Mouse (Mus musculus): ENCODE data around the gene Tgoln1. TPM values are rescaled to one million over a fixed set of nuclear protein-coding genes. Genes with fewer than 3 reads are reported as not detected.

Gene Tgoln1
- total RNA-seq, 1 experiment from 2014 or later: 142 TPM

Other genes with a start within 250 kb of the Tgoln1 start
- gene Vamp5, start 236.5 kb downstream of the Tgoln1 start, total RNA-seq (2021): 33.9 and 40.5 TPM in 2 replicates
- gene Vamp8, start 226.3 kb downstream of the Tgoln1 start, total RNA-seq (2021): 104 and 113 TPM in 2 replicates
- gene Ggcx, start 202.7 kb downstream of the Tgoln1 start, total RNA-seq (2021): 38.0 and 50.4 TPM in 2 replicates
- 257 TPM in 2 replicates for gene Mat2a, start 177.4 kb downstream of the Tgoln1 start, total RNA-seq (2021)
- gene Sh2d6, start 95.3 kb downstream of the Tgoln1 start, total RNA-seq (2021): 0.49 and 0.52 TPM in 2 replicates
- gene Capg, start 72.6 kb downstream of the Tgoln1 start, total RNA-seq (2021): 28.8 and 38.2 TPM in 2 replicates
- gene Elmod3, start 18.6 kb downstream of the Tgoln1 start, total RNA-seq (2021): 16.2 and 21.7 TPM in 2 replicates
- gene Retsat, start 18.5 kb downstream of the Tgoln1 start, total RNA-seq (2021): 362 and 390 TPM in 2 replicates
- 18.2 and 21.4 TPM in 2 replicates for gene Tcf7l1, start 172.3 kb upstream of the Tgoln1 start, total RNA-seq (2021)

Data from adrenal gland, postnatal 14 days (tissue).